Mouse (Mus musculus): ENCODE data around the gene Pts. TPM values are rescaled to one million over a fixed set of nuclear protein-coding genes. Genes with fewer than 3 reads are reported as not detected.

Pts gene
- polyA plus RNA-seq, 1 experiment, result 59.7 TPM

DNA sequence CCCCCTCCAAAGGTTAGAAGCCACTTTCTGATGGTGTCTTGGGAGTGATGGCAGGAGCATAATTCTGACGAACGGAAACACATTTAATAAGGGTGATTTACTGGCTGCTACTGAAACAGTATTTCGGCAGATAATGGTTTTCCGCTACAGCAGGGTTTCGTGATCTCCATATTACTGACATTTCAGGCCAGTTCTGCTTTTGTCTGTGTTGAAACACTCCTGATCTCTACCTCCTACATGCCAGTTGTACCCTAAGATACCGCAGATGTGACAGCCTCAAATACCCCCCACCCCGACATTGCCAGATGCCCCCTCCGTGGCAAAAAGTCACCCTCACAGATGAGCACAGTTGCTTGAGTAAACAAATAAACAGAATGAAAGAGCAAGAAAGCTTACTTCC, 49.0 kb downstream of the Pts start:
- no peak for TF ChIP-seq CTCF (IDR thresholded peaks at IDR 0.05; ENCODE audit: extremely low read depth, insufficient read depth, low read length)
- TF ChIP-seq POLR2A (IDR thresholded peaks at IDR 0.05; ENCODE audit: extremely low read depth, insufficient read depth, low read length), result no peak
- Histone ChIP-seq H3K27ac (ENCODE audit: insufficient read depth, low read length) (no peak overlapping the region), H3K4me3 (ENCODE audit: insufficient read depth, low read length) (no peak overlapping the region), H3K4me1 (ENCODE audit: control insufficient read depth, insufficient read depth, low read length) (no peaks in the 10 kb centered on the region; the same call in 1 of the 2 replicates)

- Histone ChIP-seq H3K4me3 (ENCODE audit: insufficient read depth, low read length) (no peak overlapping the region), H3K27ac (ENCODE audit: insufficient read depth, low read length) (no peak overlapping the region), H3K4me1 (ENCODE audit: control insufficient read depth, insufficient read depth, low read length) (no peaks in the 10 kb centered on the region; the same call in 1 of the 2 replicates)
- no peak for TF ChIP-seq POLR2A (IDR thresholded peaks at IDR 0.05; ENCODE audit: extremely low read depth, insufficient read depth, low read length)
- TF ChIP-seq CTCF (IDR thresholded peaks at IDR 0.05; ENCODE audit: extremely low read depth, insufficient read depth, low read length), result no peak
Observed at GRCm38 (mm10) chr9:50478826-50479225, 49.7 kb downstream of the Pts start.

- Histone ChIP-seq H3K4me3 (ENCODE audit: insufficient read depth, low read length) (no peak overlapping the region), H3K27ac (ENCODE audit: insufficient read depth, low read length) (no peak overlapping the region), H3K4me1 (ENCODE audit: control insufficient read depth, insufficient read depth, low read length) (no peaks in the 10 kb centered on the region; the same call in 1 of the 2 replicates)
- TF ChIP-seq CTCF (IDR thresholded peaks at IDR 0.05; ENCODE audit: extremely low read depth, insufficient read depth, low read length) (no peak), POLR2A (IDR thresholded peaks at IDR 0.05; ENCODE audit: extremely low read depth, insufficient read depth, low read length) (no peak)
Observed at GRCm38 (mm10) chr9:50477270-50477669, 51.3 kb downstream of the Pts start.

GRCm38 (mm10) chr9:50476651-50477050, 51.9 kb downstream of the Pts start:
- H3K4me3 ChIP-seq (ENCODE audit: insufficient read depth, low read length), result no peak overlapping the region
- H3K27ac ChIP-seq (ENCODE audit: insufficient read depth, low read length), result no peak overlapping the region
- no peaks in the 10 kb centered on the region; the same call in 1 of the 2 replicates for H3K4me1 ChIP-seq (ENCODE audit: control insufficient read depth, insufficient read depth, low read length)
- TF ChIP-seq POLR2A (IDR thresholded peaks at IDR 0.05; ENCODE audit: extremely low read depth, insufficient read depth, low read length) (no peak), CTCF (IDR thresholded peaks at IDR 0.05; ENCODE audit: extremely low read depth, insufficient read depth, low read length) (no peak)

- Histone ChIP-seq H3K4me3 (ENCODE audit: insufficient read depth, low read length) (no peak overlapping the region), H3K27ac (ENCODE audit: insufficient read depth, low read length) (no peak overlapping the region), H3K4me1 (ENCODE audit: control insufficient read depth, insufficient read depth, low read length) (no peaks in the 10 kb centered on the region; the same call in 1 of the 2 replicates)
- no peak for TF ChIP-seq POLR2A (IDR thresholded peaks at IDR 0.05; ENCODE audit: extremely low read depth, insufficient read depth, low read length)
- no peak for TF ChIP-seq CTCF (IDR thresholded peaks at IDR 0.05; ENCODE audit: extremely low read depth, insufficient read depth, low read length)
Observed at GRCm38 (mm10) chr9:50475745-50476144, 52.8 kb downstream of the Pts start.

- Histone ChIP-seq H3K27ac (ENCODE audit: insufficient read depth, low read length) (no peak overlapping the region), H3K4me1 (ENCODE audit: control insufficient read depth, insufficient read depth, low read length) (no peaks in the 10 kb centered on the region; the same call in 1 of the 2 replicates), H3K4me3 (ENCODE audit: insufficient read depth, low read length) (no peak overlapping the region)
- TF ChIP-seq POLR2A (IDR thresholded peaks at IDR 0.05; ENCODE audit: extremely low read depth, insufficient read depth, low read length) (no peak), CTCF (IDR thresholded peaks at IDR 0.05; ENCODE audit: extremely low read depth, insufficient read depth, low read length) (no peak)
Observed at GRCm38 (mm10) chr9:50475318-50475717, 53.2 kb downstream of the Pts start.

Other genes starting within 250 kb of the Pts start
- gene Rpl10-ps3, start 183.8 kb downstream of the Pts start, polyA plus RNA-seq (2012; rRNA removed), result 66.9 and 84.2 TPM in 2 replicates
- 0.09 and 0.13 TPM in 2 replicates for gene Plet1, start 34.2 kb downstream of the Pts start, polyA plus RNA-seq (2012; rRNA removed)
- 67.8 and 69.3 TPM in 2 replicates for gene Il18, start 26.1 kb upstream of the Pts start, polyA plus RNA-seq (2012; rRNA removed)
- gene Bco2, start 26.5 kb upstream of the Pts start, polyA plus RNA-seq (2012; rRNA removed), result 4.3 TPM in 2 replicates
- not detected in 2 replicates for gene Tex12, start 32.6 kb upstream of the Pts start, polyA plus RNA-seq (2012; rRNA removed)
- gene Sdhd, start 75.1 kb upstream of the Pts start, polyA plus RNA-seq (2012; rRNA removed), result 139 and 145 TPM in 2 replicates
- gene Timm8b, start 75.2 kb upstream of the Pts start, polyA plus RNA-seq (2012; rRNA removed), result 465 and 504 TPM in 2 replicates
- 4.4 and 4.9 TPM in 2 replicates for gene Pih1d2, start 88.6 kb upstream of the Pts start, polyA plus RNA-seq (2012; rRNA removed)
- gene Nkapd1, start 88.7 kb upstream of the Pts start, polyA plus RNA-seq (2012; rRNA removed), result 14.1 and 14.7 TPM in 2 replicates
- gene Dlat, start 131.1 kb upstream of the Pts start, polyA plus RNA-seq (2012; rRNA removed), result 49.4 and 49.8 TPM in 2 replicates
- 47.0 and 47.2 TPM in 2 replicates for gene Dixdc1, start 210.8 kb upstream of the Pts start, polyA plus RNA-seq (2012; rRNA removed)
- 2.7 and 3.7 TPM in 2 replicates for gene 2310030G06Rik, start 217.8 kb upstream of the Pts start, polyA plus RNA-seq (2012; rRNA removed)
- 267 and 331 TPM in 2 replicates for gene Cryab, start 222.6 kb upstream of the Pts start, polyA plus RNA-seq (2012; rRNA removed)
- 3.8 and 4.9 TPM in 2 replicates for gene Hspb2, start 223.6 kb upstream of the Pts start, polyA plus RNA-seq (2012; rRNA removed)
- 6.6 and 7.9 TPM in 2 replicates for gene Fdxacb1, start 239.5 kb upstream of the Pts start, polyA plus RNA-seq (2012; rRNA removed)
- 22.2 and 23.7 TPM in 2 replicates for gene Alg9, start 246.3 kb upstream of the Pts start, polyA plus RNA-seq (2012; rRNA removed)
- 101 and 102 TPM in 2 replicates for gene 1110032A03Rik, start 246.8 kb upstream of the Pts start, polyA plus RNA-seq (2012; rRNA removed)